Mouse (Mus musculus) adrenal gland, adult (tissue): ENCODE data around the gene Pebp1.

Experiments
- DNase-seq, 2 experiments: peaks; one replicate each; pipeline ENCODE4 v3.0.0; 2022 to 2023; ENCODE audit warnings: low spot score in 1 of 2; ENCODE audit not compliant: inconsistent age in 2 of 2

Gene Pebp1

DNA sequence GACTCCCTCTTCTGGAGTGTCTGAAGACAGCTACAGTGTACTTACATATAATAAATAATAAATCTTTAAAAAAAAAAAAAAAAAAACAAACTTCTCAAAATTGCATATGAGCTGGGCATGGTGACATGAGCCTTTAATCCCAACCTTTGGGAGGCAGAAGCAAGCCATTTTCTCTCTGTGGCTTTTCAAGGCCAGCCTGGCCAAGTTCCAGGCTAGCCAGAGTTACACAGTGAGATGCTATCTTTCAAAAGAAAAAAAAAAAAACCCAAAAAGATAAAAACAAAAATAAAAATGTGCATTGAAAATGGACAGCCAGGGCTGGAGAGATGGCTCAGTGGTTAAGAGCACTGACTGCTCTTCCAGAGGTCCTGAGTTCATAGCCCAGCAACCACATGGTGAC, 2.2 kb upstream of the Pebp1 start:
- peak; percentile 59 to 70 for DNase-seq

DNA sequence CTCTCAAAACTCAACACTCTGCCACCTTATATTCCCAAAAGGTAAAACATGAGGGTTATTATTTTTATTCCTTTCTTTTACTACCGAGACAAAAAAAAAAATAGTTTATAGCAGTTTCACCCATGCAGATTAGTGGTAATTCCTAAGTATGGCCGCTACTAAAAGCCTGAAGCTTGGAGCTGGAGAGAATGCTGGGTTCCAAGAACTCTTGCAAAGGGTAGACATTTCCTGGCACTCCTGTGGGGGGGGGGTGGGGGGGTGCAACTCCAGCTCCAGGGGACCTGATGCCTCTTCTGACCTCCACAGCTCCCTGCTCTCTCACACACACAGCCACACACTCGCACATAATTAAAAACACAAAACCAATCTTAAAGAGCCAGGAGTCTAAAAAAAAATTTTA, 1.1 kb downstream of the Pebp1 start:
- no peak for DNase-seq

DNA sequence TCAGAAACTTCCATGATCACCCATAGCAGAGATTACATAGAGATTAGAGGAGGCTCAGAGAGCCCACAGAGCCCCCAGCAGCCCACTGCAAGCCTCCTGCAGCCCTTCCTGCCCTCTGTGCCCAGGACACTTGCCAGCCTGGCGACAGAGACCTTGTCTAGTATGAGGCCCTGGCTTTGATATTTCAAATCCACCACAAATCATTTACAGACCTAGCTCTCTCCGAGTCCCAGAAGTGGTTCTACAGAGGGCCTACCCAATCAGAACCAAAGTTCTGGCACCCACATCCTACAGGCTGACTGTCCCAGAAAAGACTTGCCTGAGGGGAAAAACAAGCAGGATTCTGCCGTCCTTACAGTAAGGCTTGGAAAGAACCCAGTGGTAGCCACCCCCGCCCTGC, 2.2 kb downstream of the Pebp1 start:
- peak in 1 of 2 experiments; percentile 75 for DNase-seq

DNA sequence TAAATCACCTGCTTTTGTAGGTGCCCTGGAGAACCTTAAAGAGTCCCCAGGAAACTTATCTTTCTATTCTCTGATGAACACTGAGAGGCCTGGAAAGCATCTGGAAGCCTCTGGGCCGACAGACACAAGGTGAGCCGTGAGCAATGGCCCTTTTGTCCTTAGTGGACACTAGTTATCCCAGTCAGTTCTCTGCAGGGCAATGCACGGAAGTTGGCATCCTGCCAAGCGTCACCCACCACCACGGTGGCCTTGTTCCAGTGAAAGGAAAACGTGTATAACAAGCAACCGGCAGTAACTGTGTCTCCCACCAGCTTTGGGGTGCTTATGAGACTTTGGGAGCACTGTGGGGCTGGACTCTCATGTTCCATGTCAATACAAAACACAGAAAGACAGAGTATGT, 2.7 kb downstream of the Pebp1 start:
- DNase-seq = peak in 1 of 2 experiments; percentile 75

DNA sequence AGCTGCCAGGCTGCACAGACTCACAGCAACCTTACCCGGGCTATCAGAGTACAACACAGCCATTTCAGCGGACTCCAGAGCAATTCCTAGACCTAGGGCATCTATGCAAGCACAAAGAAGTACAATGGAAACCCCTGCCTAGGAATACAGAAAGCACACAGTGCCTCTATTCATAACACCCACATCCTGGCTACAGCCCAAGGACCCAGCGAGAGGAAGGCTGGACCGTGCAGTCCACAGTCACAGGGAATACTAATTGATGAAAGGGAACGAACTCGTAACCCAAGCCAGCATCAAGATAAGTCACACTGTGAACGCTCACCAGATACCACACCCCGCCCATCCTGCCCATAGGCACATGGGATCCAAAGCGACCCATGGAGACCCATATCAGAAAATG, 3.4 kb downstream of the Pebp1 start:
- peak; percentile 71 to 72 for DNase-seq

DNA sequence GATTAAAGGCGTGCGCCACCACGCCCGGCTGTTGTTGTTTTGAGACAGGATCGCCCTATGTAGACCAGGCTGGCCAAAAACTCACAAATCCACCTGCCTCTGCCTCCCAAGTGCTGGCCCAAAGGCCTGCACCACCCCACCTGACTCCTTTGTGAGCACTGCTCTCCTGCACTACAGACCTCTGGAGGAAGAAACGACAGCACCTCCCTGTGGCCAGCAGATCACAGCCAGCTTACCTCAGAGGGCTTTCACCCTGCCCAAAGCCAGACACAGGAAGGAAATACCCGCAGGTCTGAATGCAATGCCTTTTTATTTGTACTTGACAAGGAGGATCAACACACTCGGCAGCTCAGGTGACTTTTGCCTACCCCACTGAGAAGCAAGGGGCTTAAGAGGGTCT, 5.1 kb downstream of the Pebp1 start:
- DNase-seq = peak in 1 of 2 experiments; percentile 40

DNA sequence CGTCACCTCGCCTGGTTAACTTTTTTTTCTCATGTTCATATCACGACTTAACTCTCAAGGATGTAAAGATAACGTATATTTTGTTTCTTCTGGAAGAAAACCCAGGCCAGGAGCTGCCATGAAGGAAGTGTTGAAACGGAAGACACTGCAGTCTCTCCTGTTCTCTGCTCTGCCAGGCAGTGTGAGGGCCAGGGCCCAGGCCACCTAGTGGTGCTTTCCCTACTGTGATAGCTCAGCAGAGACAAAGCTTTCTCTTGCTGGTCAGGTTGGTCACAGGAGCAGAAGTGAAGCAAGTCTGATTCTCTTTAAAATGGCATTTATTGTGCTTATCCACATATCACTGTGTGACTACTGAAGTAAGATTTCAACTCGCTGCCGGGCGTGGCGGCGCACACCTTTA, 5.9 kb downstream of the Pebp1 start:
- DNase-seq = peak in 1 of 2 experiments; percentile 65

DNA sequence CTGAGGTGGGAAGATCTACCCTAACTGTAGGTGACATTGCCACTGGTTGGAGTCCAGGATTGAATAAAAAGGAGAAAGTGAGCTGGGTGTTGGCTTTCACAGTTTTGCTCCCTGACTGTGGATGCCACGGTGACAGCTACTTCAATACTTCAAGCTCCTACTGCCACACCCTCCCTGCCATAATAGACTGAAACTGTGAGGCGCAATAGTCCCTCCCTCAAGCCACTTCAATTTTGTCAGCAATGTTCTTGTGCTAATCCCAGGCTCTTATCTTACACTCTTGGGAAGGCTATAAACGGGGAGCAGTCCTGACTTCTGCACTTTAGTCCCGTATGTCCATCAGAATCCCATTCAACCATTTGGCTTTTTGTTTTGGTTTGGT, 7.8 kb downstream of the Pebp1 start:
- no peak for DNase-seq

DNA sequence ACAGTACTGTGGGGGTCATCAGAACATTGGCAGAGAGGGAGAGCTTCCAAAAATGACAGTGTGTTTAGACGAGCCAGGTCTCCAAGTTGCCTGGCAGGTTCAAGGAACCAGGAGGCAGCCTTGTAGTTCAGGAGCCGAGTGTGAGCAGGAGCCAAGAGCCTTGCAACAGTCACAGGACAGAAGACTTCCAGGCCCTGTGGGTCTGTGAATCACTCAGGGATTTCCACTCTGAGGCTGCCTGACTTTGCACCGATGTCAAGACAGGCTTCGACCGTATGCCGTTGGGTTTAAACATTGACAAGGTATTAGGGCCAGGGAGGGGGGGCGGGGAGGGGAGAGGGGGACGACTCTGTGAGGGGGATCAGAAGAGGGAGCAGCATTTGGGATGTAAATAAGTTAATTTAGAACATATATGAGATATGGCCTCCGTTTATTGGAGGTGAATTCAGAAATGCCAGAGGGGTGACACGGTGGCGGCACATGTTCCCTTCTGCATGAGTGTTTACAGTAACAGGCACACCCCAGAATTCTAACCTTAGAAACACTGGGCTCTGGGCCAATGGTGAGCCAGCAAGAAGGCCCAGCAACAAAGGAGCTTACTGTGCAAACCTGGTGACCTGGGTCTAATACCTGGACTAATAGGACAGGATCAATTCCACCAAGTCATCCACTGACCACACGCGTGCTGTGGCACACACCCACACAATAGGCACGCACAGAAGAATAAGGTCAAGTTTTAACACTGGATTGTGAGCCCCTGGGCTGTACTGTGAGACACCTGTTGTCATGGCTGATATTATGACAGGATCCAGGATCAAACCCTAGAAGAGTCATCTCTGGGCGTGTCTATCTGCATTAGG, 8.4 kb downstream of the Pebp1 start:
- peak in 1 of 2 experiments; percentile 56 for DNase-seq

DNA sequence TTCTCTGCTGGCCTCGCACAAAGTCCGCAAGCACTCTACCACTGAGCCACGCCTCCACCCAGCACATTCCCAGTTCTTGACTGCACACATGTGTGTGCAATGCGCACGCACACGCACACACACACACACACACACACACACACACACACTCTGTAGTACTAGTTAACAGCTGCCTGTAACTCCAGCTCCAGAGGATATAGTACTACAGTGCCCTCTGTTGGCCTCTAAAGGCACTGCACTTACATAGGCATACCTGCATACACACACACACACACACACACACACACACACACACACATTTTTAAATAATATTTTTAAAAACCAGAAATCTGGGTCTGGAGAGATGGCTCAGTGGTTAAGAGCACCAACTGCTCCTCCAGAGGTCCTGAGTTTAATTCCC, 9.6 kb downstream of the Pebp1 start:
- no peak for DNase-seq

DNA sequence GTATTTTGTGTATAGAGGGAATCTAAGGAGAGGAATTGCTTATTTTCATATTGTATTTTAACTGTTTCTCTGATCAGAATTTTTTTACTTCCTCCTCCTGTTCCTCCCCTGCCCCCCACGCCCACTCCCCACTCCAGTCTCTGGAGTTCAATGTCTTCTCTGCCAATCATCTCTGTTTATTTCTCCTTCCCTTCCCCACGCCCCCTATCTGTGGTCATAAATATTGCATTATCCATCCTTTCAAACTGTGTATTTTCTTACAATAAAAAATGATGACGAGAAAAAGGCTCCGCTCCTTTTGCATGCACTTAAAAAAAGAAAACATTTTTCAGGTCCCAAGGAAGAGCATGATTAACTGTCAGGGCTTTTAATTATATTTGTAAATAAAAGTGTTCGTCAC, 12.6 kb downstream of the Pebp1 start:
- peak in 1 of 2 experiments; percentile 49 for DNase-seq

DNA sequence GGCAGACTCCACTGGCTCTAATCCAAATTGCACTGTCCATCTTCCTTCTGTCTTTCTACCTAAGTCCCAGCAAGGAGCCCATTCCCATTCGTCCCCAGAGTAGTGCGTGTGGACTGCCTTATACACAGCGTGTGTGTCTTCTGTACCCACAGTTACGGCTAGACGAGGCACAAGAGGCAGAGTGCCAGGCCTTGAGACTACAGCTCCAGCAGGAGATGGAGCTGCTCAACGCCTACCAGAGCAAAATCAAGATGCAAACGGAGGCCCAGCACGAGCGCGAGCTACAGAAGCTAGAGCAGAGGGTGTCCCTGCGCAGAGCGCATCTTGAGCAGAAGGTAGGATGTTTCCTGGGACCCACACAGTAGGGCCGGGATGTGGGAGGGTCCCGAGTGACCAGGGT, 15.5 kb downstream of the Pebp1 start:
- DNase-seq = no peak

DNA sequence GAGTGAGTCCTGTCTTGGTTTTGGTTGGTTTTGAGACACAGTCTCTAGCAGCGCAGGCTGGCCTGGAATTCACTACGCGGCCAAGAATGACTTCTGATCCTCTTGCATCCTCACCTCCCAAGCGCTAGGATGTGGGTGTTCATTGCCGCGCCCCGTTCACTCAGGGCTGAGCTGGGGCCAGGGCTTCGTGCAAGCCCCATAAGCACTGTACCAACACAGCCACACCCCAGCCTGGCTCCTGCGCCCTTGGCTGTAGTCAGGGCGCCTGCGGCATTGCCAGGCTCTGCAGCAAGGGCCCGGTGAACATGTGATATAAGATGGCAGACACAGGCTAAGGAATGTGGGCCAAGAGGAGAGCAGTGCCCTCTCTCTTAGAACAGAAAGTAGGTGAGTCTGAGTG, 18.0 kb downstream of the Pebp1 start:
- DNase-seq = no peak

DNA sequence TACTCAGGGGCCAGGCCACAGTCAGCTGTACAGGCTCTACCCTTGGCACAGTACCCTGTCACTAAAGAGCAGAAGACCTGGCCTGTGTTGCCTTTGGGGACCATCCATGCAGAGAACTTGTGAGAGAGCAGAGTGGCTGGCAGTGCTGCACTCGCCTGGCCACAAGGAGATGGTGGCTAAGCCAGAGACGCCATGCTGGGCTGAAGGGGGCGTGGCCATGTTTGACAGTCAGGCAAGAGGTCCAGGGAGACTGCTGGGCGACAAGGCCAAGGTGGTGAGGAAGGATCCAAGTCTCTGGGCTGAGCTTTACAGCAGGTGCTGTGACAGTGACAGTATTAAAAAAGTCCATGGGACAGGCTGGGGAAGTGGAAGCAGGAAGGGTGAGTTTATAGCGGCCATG, 18.7 kb downstream of the Pebp1 start:
- DNase-seq = peak in 1 of 2 experiments; percentile 32

DNA sequence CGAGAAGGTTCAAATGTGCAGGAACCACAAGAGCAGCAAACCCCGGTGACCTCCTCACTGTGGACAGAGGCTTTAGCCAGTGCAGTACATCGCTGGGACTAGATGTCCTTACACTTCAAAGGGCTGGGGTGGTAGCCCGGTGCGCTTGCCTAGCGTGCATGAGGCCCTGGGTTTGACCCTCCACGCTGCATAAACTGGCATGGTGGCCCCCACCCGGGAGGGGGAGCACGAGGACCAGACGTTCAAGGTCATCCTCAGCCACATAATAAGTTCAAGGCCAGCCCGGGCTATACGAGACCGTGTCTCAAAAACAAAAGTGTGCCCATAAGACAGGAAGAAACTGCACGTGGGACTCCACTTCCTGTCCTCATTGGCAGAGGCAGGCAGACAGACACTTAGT, 19.5 kb downstream of the Pebp1 start:
- DNase-seq = peak; percentile 70 to 72

DNA sequence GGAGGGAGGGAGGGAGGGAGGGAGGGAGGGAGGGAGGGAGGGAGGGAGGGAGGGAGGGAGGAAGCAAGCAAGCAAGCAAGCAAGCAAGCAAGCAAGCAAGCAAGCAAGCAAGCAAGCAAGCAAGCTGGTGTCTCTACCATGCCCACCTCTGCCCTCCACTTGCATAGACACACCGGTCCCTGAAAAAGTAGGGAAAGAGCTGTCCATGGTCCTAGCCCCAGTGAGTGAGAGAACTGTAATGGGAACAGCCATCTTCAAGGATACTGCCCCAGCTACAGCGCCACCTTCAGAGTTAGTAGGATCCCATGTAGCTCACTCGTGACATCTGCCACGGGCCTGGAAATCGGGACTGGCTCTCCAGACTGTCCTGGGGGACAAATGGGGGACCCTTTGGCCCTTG, 22.7 kb downstream of the Pebp1 start:
- peak in 1 of 2 experiments; percentile 46 for DNase-seq

DNA sequence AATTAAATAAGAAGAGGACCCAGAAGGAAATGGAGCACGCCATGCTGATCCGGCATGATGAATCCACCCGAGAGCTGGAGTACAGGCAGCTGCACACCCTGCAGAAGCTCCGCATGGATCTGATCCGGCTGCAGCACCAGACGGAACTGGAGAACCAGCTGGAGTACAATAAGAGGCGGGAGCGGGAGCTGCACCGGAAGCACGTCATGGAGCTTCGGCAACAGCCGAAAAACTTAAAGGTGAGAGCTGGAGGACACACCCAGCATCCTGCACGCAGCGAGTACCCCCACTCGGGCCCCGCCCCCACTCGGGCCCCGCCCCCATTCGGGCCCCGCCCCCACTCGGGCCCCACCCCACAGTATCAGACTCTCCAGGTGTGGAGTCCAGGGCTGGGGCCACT, 23.9 kb downstream of the Pebp1 start:
- no peak for DNase-seq

DNA sequence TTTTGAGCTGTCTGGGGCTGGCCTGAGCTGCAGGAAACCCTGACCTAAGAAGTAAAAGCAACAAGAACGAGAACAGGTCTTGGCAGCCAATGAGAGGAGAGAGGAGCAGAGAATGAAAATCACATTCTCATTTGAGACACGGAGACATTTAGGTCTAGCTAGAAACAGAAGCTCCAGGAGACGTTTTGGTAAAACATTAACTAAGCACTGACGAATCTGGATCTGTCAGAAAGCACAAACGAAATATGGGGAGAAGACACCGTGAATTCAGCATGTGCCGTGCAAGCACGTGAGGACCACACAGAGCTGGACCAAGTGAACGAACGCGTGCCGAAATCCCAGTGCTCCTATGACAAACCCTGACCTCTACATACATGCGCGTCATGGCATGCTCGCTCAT, 29.1 kb downstream of the Pebp1 start:
- DNase-seq = no peak

DNA sequence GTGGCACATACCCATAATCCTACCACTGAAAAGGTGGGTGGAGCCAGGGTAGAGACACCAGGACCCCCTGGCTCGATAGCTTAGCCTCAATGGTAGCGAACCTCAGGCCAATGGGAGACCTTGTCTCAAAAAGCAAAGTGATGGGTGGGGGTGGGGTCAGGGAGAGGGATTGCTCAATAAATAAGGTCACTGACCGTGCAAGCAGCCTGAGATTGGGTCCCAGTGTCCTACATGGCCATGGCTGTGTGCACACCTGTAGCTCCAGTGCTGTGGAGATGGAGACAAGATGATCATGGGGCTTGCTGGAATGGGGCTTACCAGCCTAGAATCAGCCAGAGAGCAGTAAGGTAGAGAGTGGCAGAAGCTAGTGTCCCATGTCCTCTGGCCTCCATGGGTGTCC, 35.7 kb downstream of the Pebp1 start:
- DNase-seq = no peak

DNA sequence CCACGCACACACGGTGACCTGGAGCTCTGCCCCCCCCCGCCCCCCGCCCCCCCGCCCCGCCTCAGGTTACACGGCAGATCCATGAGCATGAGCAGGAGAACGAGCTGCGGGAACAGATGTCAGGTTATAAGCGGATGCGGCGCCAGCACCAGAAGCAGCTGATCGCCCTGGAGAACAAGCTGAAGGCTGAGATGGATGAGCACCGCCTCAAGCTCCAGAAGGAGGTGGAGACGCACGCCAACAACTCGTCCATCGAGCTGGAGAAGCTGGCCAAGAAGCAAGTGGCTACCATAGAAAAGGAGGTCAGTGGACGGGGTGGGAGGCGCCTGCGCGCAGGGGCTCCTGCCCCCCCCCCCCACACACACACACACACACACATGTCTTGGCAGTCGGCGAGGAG, 36.6 kb downstream of the Pebp1 start:
- DNase-seq = no peak

DNA sequence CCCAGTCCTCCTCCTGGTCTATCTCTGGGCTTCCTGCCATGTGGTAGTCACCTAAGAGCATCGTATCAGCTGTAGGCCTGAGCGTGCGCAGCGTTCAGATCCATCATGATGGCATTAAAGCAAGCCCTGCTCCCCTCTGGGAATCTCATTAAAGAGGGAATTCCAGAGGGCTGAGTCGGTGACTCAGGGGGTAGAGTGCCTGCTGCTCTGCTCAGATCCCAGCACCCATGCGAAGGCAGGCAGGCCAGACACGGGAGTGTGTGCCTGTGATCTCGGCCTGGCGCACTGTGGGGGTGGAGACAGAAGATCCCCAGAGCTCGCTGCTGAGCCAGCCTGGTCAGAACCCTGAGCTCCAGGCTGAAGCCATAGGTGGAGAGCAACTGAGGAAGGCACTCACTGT, 39.1 kb downstream of the Pebp1 start:
- DNase-seq = peak; percentile 77 to 81

DNA sequence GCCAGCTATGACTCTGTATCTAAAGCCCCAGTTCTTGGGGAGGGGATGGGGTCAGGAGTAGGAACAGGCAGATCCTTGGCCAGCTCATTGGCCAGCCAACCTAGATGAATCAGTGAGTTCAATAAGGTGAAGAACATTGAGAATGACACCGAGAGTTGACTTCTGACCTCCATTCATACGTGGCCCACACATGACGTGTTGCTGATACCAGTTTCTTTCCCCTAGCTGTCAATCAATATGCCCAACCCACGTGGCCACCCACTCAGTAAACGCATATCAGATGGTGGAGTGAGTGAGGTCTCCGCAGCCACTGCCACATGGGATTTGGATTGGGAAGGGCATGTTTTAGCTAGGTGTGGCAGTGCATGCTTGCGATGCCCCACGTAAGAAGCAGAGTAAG, 42.3 kb downstream of the Pebp1 start:
- no peak for DNase-seq
